Mouse (Mus musculus): ENCODE measurements around the gene Inpp5a.

DNA sequence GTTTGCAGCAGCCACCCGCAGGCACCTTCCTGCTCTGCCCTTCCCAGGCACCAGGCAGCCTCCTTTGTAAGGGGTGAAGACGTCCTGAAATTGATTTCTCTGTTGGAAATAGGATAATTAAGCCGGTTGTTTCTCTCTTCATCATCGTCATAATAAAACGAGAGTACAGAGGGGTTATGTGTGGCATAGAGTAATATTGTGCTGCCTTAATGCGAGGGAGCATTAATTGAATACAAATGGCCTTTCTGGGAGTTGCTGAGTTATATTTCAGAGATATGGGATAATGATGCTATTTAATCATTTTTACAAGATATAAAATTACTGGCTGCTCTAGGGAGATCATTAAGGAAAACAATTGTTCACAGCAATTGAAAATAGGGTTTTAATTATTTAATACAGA is 206.4 kb downstream of the Inpp5a start:
- no peak for TF ChIP-seq CTCF (IDR thresholded peaks at IDR 0.05; ENCODE audit: borderline replicate concordance, extremely low read depth, insufficient read depth, insufficient read length)
- TF ChIP-seq POLR2A (IDR thresholded peaks at IDR 0.05; ENCODE audit: borderline replicate concordance, extremely low read depth, insufficient read depth, insufficient read length, poor library complexity, severe bottlenecking): no peak

Measured in brain, embryonic 14.5 days (tissue).